In genomic region chr3:129002866-129003265, GRCm38 (mm10) we compare ENCODE assay signal across 19 mouse cellular contexts.
"Had no signal": no experiment of that assay in that cellular context is flagged by ENCODE, and none has a peak within 500 bp of the region (broad histone marks: within the 10 kb centered on the region; RNA-seq: fewer than 3 reads in every experiment).

No protein-coding gene starts in this region.

- H3K36me3 ChIP-seq: midbrain, embryonic 10.5 days; midbrain, embryonic 12.5 days; neural tube, embryonic 13.5 days; neural tube, embryonic 15.5 days; stomach, embryonic 15.5 days had no signal

- H3K9ac ChIP-seq: lung, embryonic 14.5 days; midbrain, embryonic 12.5 days; neural tube, embryonic 13.5 days; neural tube, embryonic 15.5 days; stomach, embryonic 15.5 days had no signal

- H3K9me3 ChIP-seq: midbrain, embryonic 10.5 days; midbrain, embryonic 12.5 days; neural tube, embryonic 13.5 days; neural tube, embryonic 15.5 days; stomach, embryonic 15.5 days had no signal

- H3K27ac ChIP-seq: midbrain, embryonic 10.5 days; midbrain, embryonic 12.5 days; neural tube, embryonic 13.5 days; neural tube, embryonic 15.5 days; stomach, embryonic 15.5 days; stomach, postnatal 0 days had no signal

- H3K27me3 ChIP-seq: midbrain, embryonic 12.5 days; neural tube, embryonic 13.5 days; neural tube, embryonic 15.5 days; stomach, embryonic 15.5 days had no signal

- H3K4me1 ChIP-seq: midbrain, embryonic 12.5 days; neural tube, embryonic 13.5 days; neural tube, embryonic 15.5 days; stomach, embryonic 15.5 days had no signal

- H3K4me2 ChIP-seq: lung, embryonic 14.5 days; midbrain, embryonic 12.5 days; neural tube, embryonic 13.5 days; neural tube, embryonic 15.5 days; stomach, embryonic 15.5 days had no signal

- ATAC-seq: midbrain, embryonic 16.5 days had no signal

- H3K4me3 ChIP-seq: midbrain, embryonic 10.5 days; midbrain, embryonic 12.5 days; myocyte; neural tube, embryonic 13.5 days; neural tube, embryonic 15.5 days; stomach, embryonic 15.5 days had no signal

- DNase-seq: lung, adult 18-20 months; lung, embryonic 14.5 days; lung, postnatal 10 days; lung, postnatal 4 days; midbrain, embryonic 14.5 days; right cerebral cortex, adult 18-20 months; right cerebral cortex, postnatal 25 days; right cerebral cortex, postnatal 4 days; thymus, adult 2 months; thymus, postnatal 25 days; thymus, postnatal 4 days had no signal
